ENCODE assay signal across 7 mouse cellular contexts in genomic region chr5:101288358-101288757, GRCm38 (mm10).
DNase-seq lines count a peak whose midpoint lies in the region; ATAC-seq and TF ChIP-seq lines count a peak whose summit lies in the region.

No protein-coding gene starts in this region.

- ATAC-seq in kidney, embryonic 16.5 days (ENCODE audit: low FRiP score, low TSS enrichment) = no peak

- peak; percentile 23 for DNase-seq in kidney, adult 2 months
- peak; percentile 51 for DNase-seq in ES-CJ7 (ENCODE audit: low read depth, low spot score)
- DNase-seq in adrenal gland, adult 18-20 months (ENCODE audit: low spot score in 2 of 2) = peak; percentile 7 to 32
- DNase-seq in induced T-regulatory cell, adult 2 months (ENCODE audit: low read depth) = peak; percentile 43
- peak; percentile 40 for DNase-seq in lung, postnatal 14 days
- DNase-seq in thymus, postnatal 4 days = peak; percentile 55

- TF ChIP-seq POLR2A in kidney, adult 2 months (IDR thresholded peaks at IDR 0.05; ENCODE audit: low read depth, low read length) = no peak

- H3K36me3 ChIP-seq in kidney, adult 2 months (ENCODE audit: control insufficient read depth, insufficient read depth, low read length) = no peaks in the 10 kb centered on the region
- H3K36me3 ChIP-seq in kidney, embryonic 16.5 days (ENCODE audit: insufficient read depth, low read length) = no peaks in the 10 kb centered on the region

- H3K4me2 ChIP-seq in kidney, embryonic 16.5 days (replicated peaks; ENCODE audit: low read depth, low read length) = no peak overlapping the region

- no peaks in the 10 kb centered on the region for H3K9me3 ChIP-seq in kidney, embryonic 16.5 days (ENCODE audit: low read length)

- 58% methylated on average over 6 of the region's 6 CpGs for WGBS in kidney, adult 2 months
- WGBS in kidney, embryonic 16.5 days = 65% methylated on average over 6 of the region's 6 CpGs

- no peak overlapping the region for H3K27ac ChIP-seq in kidney, adult 2 months (ENCODE audit: insufficient read depth, low read depth, low read length)
- H3K27ac ChIP-seq in kidney, embryonic 16.5 days (ENCODE audit: low read length) = no peak overlapping the region

- no peaks in the 10 kb centered on the region for H3K4me1 ChIP-seq in kidney, adult 2 months (ENCODE audit: control insufficient read depth, insufficient read depth, low read length)
- H3K4me1 ChIP-seq in kidney, embryonic 16.5 days (ENCODE audit: insufficient read depth, low read length) = no peaks in the 10 kb centered on the region

- H3K27me3 ChIP-seq in kidney, adult 2 months (replicated peaks; ENCODE audit: control insufficient read depth, insufficient read depth, low read length) = no peaks in the 10 kb centered on the region
- no peaks in the 10 kb centered on the region for H3K27me3 ChIP-seq in kidney, embryonic 16.5 days (ENCODE audit: insufficient read depth, low read length)

- H3K9ac ChIP-seq in kidney, embryonic 16.5 days (replicated peaks; ENCODE audit: low read length) = no peak overlapping the region

- peak; percentile 49; the same call in 1 of the 2 replicates for TF ChIP-seq CTCF in kidney, adult 2 months (conservative IDR thresholded peaks at IDR 0.05; ENCODE audit: insufficient read depth, insufficient read length, low read depth, low read length)

- H3K4me3 ChIP-seq in kidney, adult 2 months (ENCODE audit: insufficient read depth, low read depth, low read length) = no peak overlapping the region
- H3K4me3 ChIP-seq in kidney, embryonic 16.5 days (ENCODE audit: low read length) = no peak overlapping the region
